Mouse (Mus musculus): ENCODE results near the gene Tbl2. TPM values are rescaled to one million over a fixed set of nuclear protein-coding genes. Genes with fewer than 3 reads are reported as not detected.

Tbl2 gene
- polyA plus RNA-seq, 1 experiment from 2014 or later = 8.7 TPM

- WGBS = 76% methylated on average over 4 of the region's 4 CpGs
- ATAC-seq = peak; percentile 79
- Histone ChIP-seq H3K9me3 (ENCODE audit: low read length) (no peaks in the 10 kb centered on the region), H3K27me3 (replicated peaks; ENCODE audit: insufficient read depth, low read length) (no peaks in the 10 kb centered on the region), H3K9ac (replicated peaks; ENCODE audit: low read depth) (no peak overlapping the region), H3K4me2 (replicated peaks; ENCODE audit: low read depth, low read length) (no peak overlapping the region), H3K27ac (ENCODE audit: low read length) (peak overlapping the region; percentile 43), H3K4me1 (ENCODE audit: insufficient read depth, low read depth, low read length) (no peaks in the 10 kb centered on the region), H3K36me3 (ENCODE audit: insufficient read depth, low read length) (peaks cover 9% of the 10 kb centered on the region; the same call in 1 of the 2 replicates), H3K4me3 (ENCODE audit: low read depth, low read length) (no peak overlapping the region)
- TF ChIP-seq CTCF (IDR thresholded peaks at IDR 0.05) (no peak), EP300 (IDR thresholded peaks at IDR 0.05) (no peak)
- DNase-seq (ENCODE audit: low spot score) = peak; percentile 86
Observed at GRCm38 (mm10) chr5:135161221-135161620, 11.8 kb downstream of the Tbl2 start.

DNA sequence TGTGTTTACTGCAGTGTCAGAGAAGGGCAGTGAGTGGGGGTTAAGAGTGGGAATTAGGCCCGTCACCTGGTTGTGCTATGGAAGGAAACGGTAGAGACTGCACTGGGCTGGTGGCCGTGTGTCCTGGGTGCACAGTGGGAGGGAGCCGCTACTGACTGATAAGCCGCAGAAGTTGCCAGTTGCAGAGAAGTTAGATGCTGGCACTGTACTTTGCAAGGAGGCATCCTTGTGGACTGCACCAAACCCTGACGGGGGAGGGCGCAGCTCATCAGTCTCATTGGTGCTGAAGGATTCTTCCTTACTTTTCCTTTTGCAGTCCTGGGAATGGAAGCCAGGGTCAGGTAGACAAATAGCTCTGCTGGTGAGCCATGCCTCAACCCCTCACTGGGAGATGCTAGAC lies 12.2 kb downstream of the Tbl2 start:
- Histone ChIP-seq H3K9me3 (ENCODE audit: low read length) (no peaks in the 10 kb centered on the region), H3K9ac (replicated peaks; ENCODE audit: low read depth) (no peak overlapping the region), H3K27ac (ENCODE audit: low read length) (peak overlapping the region; percentile 43; the same call in 1 of the 2 replicates), H3K4me3 (ENCODE audit: low read depth, low read length) (no peak overlapping the region), H3K4me2 (replicated peaks; ENCODE audit: low read depth, low read length) (no peak overlapping the region), H3K4me1 (ENCODE audit: insufficient read depth, low read depth, low read length) (no peaks in the 10 kb centered on the region), H3K36me3 (ENCODE audit: insufficient read depth, low read length) (peaks cover 9% of the 10 kb centered on the region; the same call in 1 of the 2 replicates), H3K27me3 (replicated peaks; ENCODE audit: insufficient read depth, low read length) (no peaks in the 10 kb centered on the region)
- 83% methylated on average over 7 of the region's 7 CpGs for WGBS
- DNase-seq (ENCODE audit: low spot score) (no peak), ATAC-seq (no peak)
- TF ChIP-seq EP300 (IDR thresholded peaks at IDR 0.05) (no peak), CTCF (IDR thresholded peaks at IDR 0.05) (no peak)

DNA sequence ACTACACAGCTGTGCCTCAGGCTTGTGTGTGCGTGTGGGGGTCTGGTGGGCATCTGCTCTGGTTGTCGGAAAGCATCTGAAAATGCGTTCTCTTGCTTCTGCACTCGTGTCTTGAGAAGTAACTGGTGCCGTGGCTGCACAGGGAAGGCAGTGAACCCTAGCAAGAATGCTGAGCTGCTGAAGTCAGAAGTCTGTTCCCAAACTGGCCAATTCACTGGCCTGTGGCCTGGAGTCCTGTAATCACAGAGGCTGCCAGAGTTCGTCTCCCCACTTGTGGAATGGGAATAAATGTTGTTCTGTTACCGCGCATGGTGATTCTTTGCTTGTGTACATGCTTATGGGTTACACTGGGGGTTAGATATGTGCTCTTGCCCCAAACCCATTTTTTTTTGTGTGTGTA lies 12.9 kb downstream of the Tbl2 start:
- 91% methylated on average over 8 of the region's 8 CpGs for WGBS
- H3K4me1 ChIP-seq (ENCODE audit: insufficient read depth, low read depth, low read length) = no peaks in the 10 kb centered on the region
- no peak for TF ChIP-seq CTCF (IDR thresholded peaks at IDR 0.05)
- TF ChIP-seq EP300 (IDR thresholded peaks at IDR 0.05) = no peak
- H3K27ac ChIP-seq (ENCODE audit: low read length) = no peak overlapping the region
- H3K9ac ChIP-seq (replicated peaks; ENCODE audit: low read depth) = no peak overlapping the region
- no peaks in the 10 kb centered on the region for H3K9me3 ChIP-seq (ENCODE audit: low read length)
- no peak for ATAC-seq
- peaks cover 8% of the 10 kb centered on the region; the same call in 1 of the 2 replicates for H3K36me3 ChIP-seq (ENCODE audit: insufficient read depth, low read length)
- no peak overlapping the region for H3K4me2 ChIP-seq (replicated peaks; ENCODE audit: low read depth, low read length)
- DNase-seq (ENCODE audit: low spot score) = no peak
- no peaks in the 10 kb centered on the region for H3K27me3 ChIP-seq (replicated peaks; ENCODE audit: insufficient read depth, low read length)
- H3K4me3 ChIP-seq (ENCODE audit: low read depth, low read length) = no peak overlapping the region

DNA sequence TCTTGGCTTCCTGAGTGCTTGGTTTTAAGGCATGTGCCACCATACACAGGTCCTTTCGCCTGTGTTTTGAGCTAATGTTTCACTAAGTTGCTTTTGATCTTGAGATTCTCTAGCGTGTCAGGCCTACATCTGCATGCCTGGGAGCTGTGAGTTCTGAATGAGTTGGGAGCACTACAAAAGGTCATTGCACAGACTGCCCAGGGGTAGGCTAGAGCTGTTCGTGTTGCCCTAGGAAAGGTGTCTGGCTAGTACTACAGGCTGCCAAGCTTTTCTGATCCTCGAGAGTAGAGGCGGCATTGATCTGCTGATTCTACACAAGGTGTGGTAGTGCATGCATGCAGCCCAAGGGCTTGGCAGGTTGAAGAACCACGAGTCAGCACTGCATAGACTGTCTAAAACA lies 13.4 kb downstream of the Tbl2 start:
- ATAC-seq (no peak), DNase-seq (ENCODE audit: low spot score) (no peak)
- WGBS = 75% methylated on average over 6 of the region's 6 CpGs
- TF ChIP-seq EP300 (IDR thresholded peaks at IDR 0.05) (no peak), CTCF (IDR thresholded peaks at IDR 0.05) (no peak)
- Histone ChIP-seq H3K9ac (replicated peaks; ENCODE audit: low read depth) (no peak overlapping the region), H3K36me3 (ENCODE audit: insufficient read depth, low read length) (peaks cover 6% of the 10 kb centered on the region; the same call in 1 of the 2 replicates), H3K9me3 (ENCODE audit: low read length) (no peaks in the 10 kb centered on the region), H3K4me3 (ENCODE audit: low read depth, low read length) (no peak overlapping the region), H3K27me3 (replicated peaks; ENCODE audit: insufficient read depth, low read length) (no peaks in the 10 kb centered on the region), H3K4me1 (ENCODE audit: insufficient read depth, low read depth, low read length) (no peaks in the 10 kb centered on the region), H3K27ac (ENCODE audit: low read length) (no peak overlapping the region), H3K4me2 (replicated peaks; ENCODE audit: low read depth, low read length) (no peak overlapping the region)

GRCm38 (mm10) chr5:135166909-135167308 lies 17.5 kb downstream of the Tbl2 start:
- 81% methylated on average over 4 of the region's 4 CpGs for WGBS
- Histone ChIP-seq H3K27me3 (replicated peaks; ENCODE audit: insufficient read depth, low read length) (no peaks in the 10 kb centered on the region), H3K9ac (replicated peaks; ENCODE audit: low read depth) (no peak overlapping the region), H3K9me3 (ENCODE audit: low read length) (no peaks in the 10 kb centered on the region), H3K4me3 (ENCODE audit: low read depth, low read length) (no peak overlapping the region), H3K4me1 (ENCODE audit: insufficient read depth, low read depth, low read length) (peaks cover 6% of the 10 kb centered on the region; the same call in 1 of the 2 replicates), H3K27ac (ENCODE audit: low read length) (no peak overlapping the region), H3K4me2 (replicated peaks; ENCODE audit: low read depth, low read length) (no peak overlapping the region), H3K36me3 (ENCODE audit: insufficient read depth, low read length) (peaks cover 3% of the 10 kb centered on the region; the same call in 1 of the 2 replicates)
- TF ChIP-seq CTCF (IDR thresholded peaks at IDR 0.05) (no peak), EP300 (IDR thresholded peaks at IDR 0.05) (no peak)
- ATAC-seq = no peak
- DNase-seq (ENCODE audit: low spot score) = no peak

DNA sequence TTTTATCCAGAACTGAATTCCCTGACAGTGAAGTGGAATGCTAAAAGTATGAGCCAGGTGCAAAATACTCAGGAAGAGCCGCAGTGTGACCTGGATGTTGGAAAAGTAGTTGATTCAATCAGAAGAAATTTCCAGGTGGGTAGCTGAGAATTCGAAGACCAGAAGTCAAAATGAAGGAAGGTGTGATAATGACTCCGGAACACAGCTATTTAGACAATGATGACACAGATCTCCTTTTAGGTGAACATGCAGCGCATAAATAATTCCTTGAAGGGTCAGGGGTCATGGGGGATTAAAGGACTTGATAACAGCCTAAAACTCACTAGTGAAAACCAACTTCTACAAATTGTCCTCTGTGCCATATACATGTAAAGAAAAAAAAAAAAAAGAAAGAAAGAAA lies 18.0 kb downstream of the Tbl2 start:
- TF ChIP-seq CTCF (IDR thresholded peaks at IDR 0.05) = no peak
- H3K36me3 ChIP-seq (ENCODE audit: insufficient read depth, low read length) = peaks cover 9% of the 10 kb centered on the region
- 91% methylated on average over 4 of the region's 4 CpGs for WGBS
- no peaks in the 10 kb centered on the region for H3K9me3 ChIP-seq (ENCODE audit: low read length)
- H3K27me3 ChIP-seq (replicated peaks; ENCODE audit: insufficient read depth, low read length) = no peaks in the 10 kb centered on the region
- ATAC-seq (no peak), DNase-seq (ENCODE audit: low spot score) (no peak)
- H3K4me2 ChIP-seq (replicated peaks; ENCODE audit: low read depth, low read length) = no peak overlapping the region
- peaks cover 6% of the 10 kb centered on the region; the same call in 1 of the 2 replicates for H3K4me1 ChIP-seq (ENCODE audit: insufficient read depth, low read depth, low read length)
- H3K27ac ChIP-seq (ENCODE audit: low read length) = no peak overlapping the region
- no peak overlapping the region for H3K9ac ChIP-seq (replicated peaks; ENCODE audit: low read depth)
- H3K4me3 ChIP-seq (ENCODE audit: low read depth, low read length) = no peak overlapping the region
